Mouse (Mus musculus): ENCODE data around the gene Fbxl7.

Fbxl7 gene

DNA sequence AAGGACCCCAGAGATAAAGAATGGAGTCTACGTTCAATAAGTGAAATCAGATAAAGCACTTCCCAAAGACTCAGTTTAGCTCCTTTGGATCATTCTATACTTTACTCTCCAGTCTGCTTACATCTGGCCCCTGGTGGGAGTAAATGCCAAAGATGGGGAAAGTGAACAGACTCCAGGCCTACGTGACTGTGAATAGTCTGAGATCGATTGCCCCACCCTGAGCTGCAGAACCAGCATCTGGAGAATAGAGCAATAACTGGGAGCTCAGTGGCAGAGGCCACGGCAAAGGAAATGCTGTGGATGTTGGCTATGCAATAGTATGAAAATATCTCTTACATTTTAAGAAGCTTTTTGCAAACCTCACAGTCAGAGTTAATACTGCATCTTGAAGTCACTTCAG, 394.4 kb downstream of the Fbxl7 start:
- no peak for DNase-seq (ENCODE audit: low read depth in 2 of 2, low spot score in 2 of 2)
